Mouse (Mus musculus): Measurements from ENCODE around the gene Ptx4. TPM values are rescaled to one million over a fixed set of nuclear protein-coding genes. Genes with fewer than 3 reads are reported as not detected.

Gene Ptx4
- polyA plus RNA-seq (2014; fragmentation: Illumina TruSeq; extraction: RNeasy Lipid Tissue Mini Kit (QIAGEN cat#74804)), result not detected

DNA sequence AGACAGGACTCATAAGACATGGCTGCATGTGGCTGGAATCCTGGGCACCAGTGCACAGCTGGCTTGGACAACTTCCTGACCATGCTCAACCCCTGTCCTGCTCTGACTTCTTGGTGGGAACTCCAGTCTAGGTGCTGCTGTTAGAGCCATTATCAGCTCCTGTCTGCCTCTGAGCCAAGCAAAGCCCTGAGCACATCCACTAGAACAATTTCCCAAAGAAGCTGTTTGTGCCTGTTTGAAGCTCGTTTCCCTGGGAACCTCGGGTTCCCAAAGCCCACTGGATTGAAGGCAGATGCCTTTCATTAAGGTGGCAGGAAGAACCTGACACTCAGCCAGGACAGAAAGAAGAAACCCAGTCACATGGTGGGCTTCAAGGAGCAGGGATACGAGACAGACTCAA is at the start of gene Ptx4:
Ptx4 (plus strand) TSS at position 355 of the 400 bp plus-strand sequence.

DNA sequence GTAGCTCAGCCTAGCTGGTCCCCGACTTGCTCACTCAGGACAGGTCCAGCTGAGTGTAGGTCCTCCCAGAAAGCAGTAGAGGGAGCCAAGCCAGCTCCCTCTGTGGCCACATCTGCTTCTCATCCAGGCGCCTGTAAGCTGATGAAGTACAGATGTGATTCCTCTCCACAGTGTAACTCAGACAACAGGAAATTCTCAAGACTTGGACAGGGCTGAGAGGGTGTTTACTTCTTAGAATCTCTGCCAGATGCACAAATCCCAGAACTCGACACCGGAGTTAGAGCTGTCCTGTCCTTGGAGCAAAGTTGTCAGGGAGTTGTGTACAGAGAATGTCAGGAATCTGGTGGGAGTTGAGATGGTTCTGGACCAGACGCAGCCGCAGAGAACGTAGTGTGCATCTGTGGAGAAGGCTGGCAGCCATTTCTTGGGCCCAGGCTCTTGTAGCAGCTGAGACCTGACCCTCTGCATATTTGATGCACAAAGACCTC is 37.1 kb upstream of the Ptx4 start, which contains the start of gene Tmem204:
Tmem204 (minus strand) TSS at position 148 of the 488 bp plus-strand sequence.

DNA sequence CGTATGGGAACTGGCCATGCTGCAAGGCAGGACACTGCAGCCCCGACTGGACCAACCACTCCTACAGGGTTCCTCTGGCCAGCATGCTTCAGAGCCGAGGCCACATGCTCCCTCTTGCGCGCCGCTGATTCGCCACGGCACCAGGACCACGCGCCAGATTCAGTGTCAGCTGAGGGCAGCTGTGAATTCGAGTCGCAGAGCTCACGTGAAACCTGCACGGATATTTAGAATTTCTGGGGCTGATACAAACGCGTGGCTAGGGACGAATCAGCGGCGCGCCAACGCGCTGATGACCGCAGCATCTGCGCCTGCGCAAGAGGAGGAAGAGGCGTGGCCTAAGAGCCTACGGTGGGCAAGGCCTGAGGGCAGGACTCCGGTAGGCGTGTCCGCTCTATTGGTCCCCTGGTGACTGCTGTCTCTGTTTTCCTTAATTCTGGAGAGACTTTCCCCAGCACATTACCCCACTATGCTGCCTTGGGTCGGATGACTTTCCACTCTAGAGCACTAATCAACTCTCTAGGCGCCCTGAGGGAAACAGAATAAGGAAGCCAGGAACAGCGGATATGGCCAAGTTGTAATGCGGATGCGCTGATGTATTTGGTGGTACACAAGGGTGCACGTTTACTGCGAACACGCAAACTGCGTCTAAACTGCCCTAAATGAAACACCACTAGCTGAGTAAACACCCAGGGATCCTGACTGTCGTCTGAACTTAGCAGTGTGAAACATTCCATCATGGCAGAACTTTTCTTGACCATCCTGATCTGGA is 4.7 kb upstream of the Ptx4 start, which contains the start of gene Telo2:
Telo2 (minus strand) TSS at position 304 of the 769 bp plus-strand sequence.

DNA sequence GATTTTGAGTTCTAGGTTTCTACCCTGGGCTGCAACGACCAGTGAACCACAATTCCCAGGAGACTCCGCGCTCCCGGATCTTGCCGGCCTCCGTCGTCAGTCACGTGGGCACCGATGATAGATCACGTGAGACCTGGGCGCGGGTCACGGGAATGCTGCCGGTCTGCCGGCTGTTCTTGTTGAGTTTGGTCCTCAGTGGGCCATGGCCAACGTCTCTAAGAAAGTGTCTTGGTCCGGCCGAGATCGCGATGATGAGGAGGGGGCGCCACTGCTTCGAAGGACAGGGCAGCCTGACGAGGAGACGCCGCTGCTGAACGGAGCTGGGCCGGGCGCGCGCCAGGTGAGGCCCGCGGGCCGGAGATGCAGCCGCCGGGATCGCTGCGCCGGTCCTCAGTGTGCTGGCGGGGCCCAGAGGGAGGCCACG is 12.7 kb downstream of the Ptx4 start, which contains the start of gene Clcn7:
Clcn7 (plus strand) TSS at position 117 of the 424 bp plus-strand sequence.

DNA sequence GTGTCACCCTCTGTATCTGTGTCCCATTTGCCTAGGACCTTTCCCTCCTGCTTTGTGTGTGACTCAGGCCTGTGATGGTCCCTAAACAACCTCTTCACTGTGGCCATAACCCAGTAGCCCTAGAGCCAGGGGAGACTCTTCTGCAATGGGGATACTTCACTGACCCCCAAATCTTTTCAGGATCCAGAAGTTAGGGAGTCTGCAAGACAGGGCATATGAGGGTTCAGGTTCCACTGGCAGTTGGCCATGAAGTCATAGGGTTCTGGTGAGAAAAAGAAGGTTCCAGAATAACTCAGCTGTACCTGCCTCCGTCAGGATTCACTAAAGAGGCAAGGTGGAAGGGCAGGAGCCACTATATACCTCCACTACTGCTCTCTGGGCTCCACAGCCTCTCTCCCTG is 41.6 kb downstream of the Ptx4 start, which contains the start of gene Ccdc154:
Ccdc154 (plus strand) TSS at position 301 of the 400 bp plus-strand sequence.

Other genes with a start within 250 kb of the Ptx4 start
- 2.1 TPM for gene Nubp2, start 234.4 kb upstream of the Ptx4 start, polyA plus RNA-seq (2014; fragmentation: Illumina TruSeq; extraction: RNeasy Lipid Tissue Mini Kit (QIAGEN cat#74804))
- not detected for gene Spsb3, start 234.1 kb upstream of the Ptx4 start, polyA plus RNA-seq (2014; fragmentation: Illumina TruSeq; extraction: RNeasy Lipid Tissue Mini Kit (QIAGEN cat#74804))
- gene Eme2, start 225.7 kb upstream of the Ptx4 start, polyA plus RNA-seq (2014; fragmentation: Illumina TruSeq; extraction: RNeasy Lipid Tissue Mini Kit (QIAGEN cat#74804)), result 1.4 TPM
- 0.94 TPM for gene Mrps34, start 225.6 kb upstream of the Ptx4 start, polyA plus RNA-seq (2014; fragmentation: Illumina TruSeq; extraction: RNeasy Lipid Tissue Mini Kit (QIAGEN cat#74804))
- gene Nme3, start 224.3 kb upstream of the Ptx4 start, polyA plus RNA-seq (2014; fragmentation: Illumina TruSeq; extraction: RNeasy Lipid Tissue Mini Kit (QIAGEN cat#74804)), result 1.0 TPM
- 4.4 TPM for gene Mapk8ip3, start 183.8 kb upstream of the Ptx4 start, polyA plus RNA-seq (2014; fragmentation: Illumina TruSeq; extraction: RNeasy Lipid Tissue Mini Kit (QIAGEN cat#74804))
- gene Jpt2, start 160.1 kb upstream of the Ptx4 start, polyA plus RNA-seq (2014; fragmentation: Illumina TruSeq; extraction: RNeasy Lipid Tissue Mini Kit (QIAGEN cat#74804)), result 90.6 TPM
- gene Cramp1l, start 105.0 kb upstream of the Ptx4 start, polyA plus RNA-seq (2014; fragmentation: Illumina TruSeq; extraction: RNeasy Lipid Tissue Mini Kit (QIAGEN cat#74804)), result 8.0 TPM
- 20.0 TPM for gene Ift140, start 104.7 kb upstream of the Ptx4 start, polyA plus RNA-seq (2014; fragmentation: Illumina TruSeq; extraction: RNeasy Lipid Tissue Mini Kit (QIAGEN cat#74804))
- 8.2 TPM for gene Tmem204, start 37.2 kb upstream of the Ptx4 start, polyA plus RNA-seq (2014; fragmentation: Illumina TruSeq; extraction: RNeasy Lipid Tissue Mini Kit (QIAGEN cat#74804))
- gene Telo2, start 4.8 kb upstream of the Ptx4 start, polyA plus RNA-seq (2014; fragmentation: Illumina TruSeq; extraction: RNeasy Lipid Tissue Mini Kit (QIAGEN cat#74804)), result 1.1 TPM
- gene Clcn7, start 12.6 kb downstream of the Ptx4 start, polyA plus RNA-seq (2014; fragmentation: Illumina TruSeq; extraction: RNeasy Lipid Tissue Mini Kit (QIAGEN cat#74804)), result 3.7 TPM
- not detected for gene Ccdc154, start 41.7 kb downstream of the Ptx4 start, polyA plus RNA-seq (2014; fragmentation: Illumina TruSeq; extraction: RNeasy Lipid Tissue Mini Kit (QIAGEN cat#74804))
- not detected for gene Gm38655, start 54.7 kb downstream of the Ptx4 start, polyA plus RNA-seq (2014; fragmentation: Illumina TruSeq; extraction: RNeasy Lipid Tissue Mini Kit (QIAGEN cat#74804))
- 19.2 TPM for gene BC003965, start 63.8 kb downstream of the Ptx4 start, polyA plus RNA-seq (2014; fragmentation: Illumina TruSeq; extraction: RNeasy Lipid Tissue Mini Kit (QIAGEN cat#74804))
- gene Unkl, start 67.6 kb downstream of the Ptx4 start, polyA plus RNA-seq (2014; fragmentation: Illumina TruSeq; extraction: RNeasy Lipid Tissue Mini Kit (QIAGEN cat#74804)), result 22.2 TPM
- 8.4 TPM for gene Gnptg, start 119.4 kb downstream of the Ptx4 start, polyA plus RNA-seq (2014; fragmentation: Illumina TruSeq; extraction: RNeasy Lipid Tissue Mini Kit (QIAGEN cat#74804))
- gene Tsr3, start 119.4 kb downstream of the Ptx4 start, polyA plus RNA-seq (2014; fragmentation: Illumina TruSeq; extraction: RNeasy Lipid Tissue Mini Kit (QIAGEN cat#74804)), result 4.8 TPM
- gene Baiap3, start 135.6 kb downstream of the Ptx4 start, polyA plus RNA-seq (2014; fragmentation: Illumina TruSeq; extraction: RNeasy Lipid Tissue Mini Kit (QIAGEN cat#74804)), result not detected
- gene Ube2i, start 153.9 kb downstream of the Ptx4 start, polyA plus RNA-seq (2014; fragmentation: Illumina TruSeq; extraction: RNeasy Lipid Tissue Mini Kit (QIAGEN cat#74804)), result 305 TPM
- not detected for gene Prss34, start 177.6 kb downstream of the Ptx4 start, polyA plus RNA-seq (2014; fragmentation: Illumina TruSeq; extraction: RNeasy Lipid Tissue Mini Kit (QIAGEN cat#74804))
- not detected for gene Prss28, start 187.9 kb downstream of the Ptx4 start, polyA plus RNA-seq (2014; fragmentation: Illumina TruSeq; extraction: RNeasy Lipid Tissue Mini Kit (QIAGEN cat#74804))
- not detected for gene Prss29, start 197.9 kb downstream of the Ptx4 start, polyA plus RNA-seq (2014; fragmentation: Illumina TruSeq; extraction: RNeasy Lipid Tissue Mini Kit (QIAGEN cat#74804))
- gene Tpsab1, start 224.8 kb downstream of the Ptx4 start, polyA plus RNA-seq (2014; fragmentation: Illumina TruSeq; extraction: RNeasy Lipid Tissue Mini Kit (QIAGEN cat#74804)), result not detected
- not detected for gene Tpsb2, start 245.5 kb downstream of the Ptx4 start, polyA plus RNA-seq (2014; fragmentation: Illumina TruSeq; extraction: RNeasy Lipid Tissue Mini Kit (QIAGEN cat#74804))
- gene Tpsg1, start 248.5 kb downstream of the Ptx4 start, polyA plus RNA-seq (2014; fragmentation: Illumina TruSeq; extraction: RNeasy Lipid Tissue Mini Kit (QIAGEN cat#74804)), result not detected

Data from ovary, adult 10 weeks (tissue).